Mouse (Mus musculus) E14TG2a.4 (cell line): Measurements from ENCODE around the gene U2af1l4.

Experiments used
- H3K27me3 ChIP-seq: 2 replicates; pipeline ENCODE4 v1.6.1; 2014; ENCODE audit warnings: low read length, control low read depth; ENCODE audit not compliant: insufficient read depth
- H3K36me3 ChIP-seq: 2 replicates; pipeline ENCODE4 v1.6.1; 2014; ENCODE audit warnings: low read length, control low read depth; ENCODE audit not compliant: insufficient read depth
- H3K4me1 ChIP-seq: replicated peaks from 2 replicates; pipeline ENCODE4 v1.6.1; 2014; ENCODE audit warnings: low read depth, low read length, control low read depth
- H3K4me3 ChIP-seq: replicated peaks from 2 replicates; pipeline ENCODE4 v1.5.1; 2014; ENCODE audit warnings: mild to moderate bottlenecking, low read length
- H3K9me3 ChIP-seq: 2 replicates; pipeline ENCODE4 v1.6.1; 2014; ENCODE audit warnings: low read length, control low read depth
- CTCF ChIP-seq: conservative IDR thresholded peaks from 2 replicates; pipeline ENCODE4 v1.5.1; 2014; ENCODE audit warnings: low read length
- NANOG ChIP-seq: IDR thresholded peaks from 2 replicates; pipeline ENCODE4 v1.6.1; 2014; ENCODE audit warnings: borderline replicate concordance, low read length, mixed read lengths
- POU5F1 ChIP-seq: IDR thresholded peaks from 2 replicates; pipeline ENCODE4 v1.6.1; 2014; ENCODE audit warnings: low read length, borderline replicate concordance

U2af1l4 gene

DNA sequence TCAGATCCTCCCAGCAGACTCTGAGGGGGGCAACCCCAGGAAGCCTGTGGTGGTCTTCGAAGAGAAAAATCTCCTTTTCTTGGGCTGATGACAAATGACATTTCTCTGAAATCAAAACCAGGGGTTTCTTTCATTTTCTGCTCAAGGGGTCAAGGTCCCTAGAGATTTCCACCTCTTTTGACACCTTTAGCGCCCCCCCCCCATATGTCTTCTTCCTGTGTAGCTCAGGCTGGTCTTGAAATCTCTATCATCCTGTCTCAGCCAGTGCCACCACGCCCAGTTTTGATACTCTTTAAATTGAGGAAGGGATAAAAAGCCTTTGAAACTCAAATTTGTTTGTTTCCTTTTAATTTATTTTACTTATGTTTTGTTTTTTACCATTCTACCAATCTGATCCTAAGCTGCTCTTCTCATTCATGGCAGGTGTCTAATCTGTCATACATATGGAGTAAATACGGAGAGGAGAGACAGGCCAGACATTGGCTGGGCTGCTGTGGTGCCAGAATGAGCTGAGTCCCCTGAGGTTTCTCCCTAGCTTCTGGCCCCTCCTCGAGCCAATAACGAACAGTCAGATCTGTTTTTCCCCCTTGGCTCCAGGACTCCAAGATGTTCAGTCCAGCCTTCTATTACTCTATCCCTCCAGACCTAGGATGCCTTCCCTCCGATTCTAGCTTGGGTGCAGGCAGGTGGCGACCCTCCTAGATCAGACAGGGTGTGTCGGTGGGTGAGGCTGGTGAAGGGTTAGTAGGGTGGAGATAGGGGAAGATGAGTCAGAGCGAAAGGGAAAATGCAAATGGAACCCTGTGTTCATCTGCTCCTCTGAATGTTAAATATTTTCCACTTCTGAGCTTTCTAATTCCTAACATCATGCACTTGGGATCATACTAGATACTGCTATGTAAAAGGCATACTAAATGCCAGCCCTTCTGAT, 30.7 kb downstream of the U2af1l4 start:
- TF ChIP-seq NANOG (no peak), POU5F1 (no peak), CTCF (no peak)
- peaks cover 6% of the 10 kb centered on the region for H3K27me3 ChIP-seq
- H3K9me3 ChIP-seq = no peaks in the 10 kb centered on the region
- H3K4me1 ChIP-seq = peaks cover 75% of the 10 kb centered on the region
- H3K36me3 ChIP-seq = peaks cover 12% of the 10 kb centered on the region; the same call in 1 of the 2 replicates
- 0 out of 2 replicates have a peak overlapping the region, but pooled peaks have one; percentile 37 for H3K4me3 ChIP-seq

DNA sequence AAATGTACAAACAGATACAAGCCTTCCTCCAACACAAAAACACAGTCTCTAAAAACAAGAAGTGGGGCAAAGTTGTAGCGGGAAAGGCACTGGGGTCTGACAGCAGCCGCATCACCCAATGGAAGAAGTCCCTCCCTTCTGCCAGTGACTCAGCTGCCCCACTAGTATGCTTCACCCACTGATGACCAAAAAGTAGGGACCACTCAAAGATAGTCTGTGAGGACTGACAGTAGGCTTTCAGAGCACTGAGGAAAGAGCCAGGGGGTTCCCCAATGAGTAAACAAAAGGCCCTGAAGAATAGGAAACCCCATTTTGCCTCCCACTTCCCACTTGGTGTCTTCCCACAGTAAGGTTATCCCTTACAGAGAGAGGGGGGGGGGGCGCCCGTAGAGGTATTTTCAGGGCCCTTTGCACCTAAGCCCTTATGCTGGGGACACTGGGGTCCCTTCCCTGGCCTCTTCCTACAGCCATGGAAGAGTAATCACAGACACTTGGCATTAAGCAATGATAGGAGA, 31.5 kb downstream of the U2af1l4 start:
- Histone ChIP-seq H3K4me3 (0 out of 2 replicates have a peak overlapping the region, but pooled peaks have one; percentile 20), H3K36me3 (peaks cover 12% of the 10 kb centered on the region; the same call in 1 of the 2 replicates), H3K27me3 (peaks cover 6% of the 10 kb centered on the region), H3K4me1 (peaks cover 82% of the 10 kb centered on the region), H3K9me3 (no peaks in the 10 kb centered on the region)
- no peak for TF ChIP-seq NANOG
- no peak for TF ChIP-seq CTCF
- TF ChIP-seq POU5F1 = no peak

DNA sequence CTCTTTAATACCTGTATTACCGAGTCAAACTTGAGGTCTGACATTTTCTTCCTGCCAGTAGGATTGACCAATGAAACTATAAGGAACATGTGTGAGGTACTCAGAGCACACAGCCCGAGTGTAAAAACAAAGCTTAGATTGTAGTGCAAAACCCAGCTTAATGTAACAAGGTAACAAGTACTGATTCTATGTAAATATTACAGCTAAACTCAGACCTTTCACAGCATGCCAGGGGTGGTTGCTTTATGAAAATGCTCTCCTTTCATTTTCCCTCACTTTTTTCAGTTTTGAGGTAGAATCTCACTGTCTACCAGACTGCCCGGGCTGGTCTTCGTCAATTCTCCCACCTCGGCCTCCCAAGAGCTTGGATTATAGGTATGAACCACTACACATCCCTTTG, 33.0 kb downstream of the U2af1l4 start:
- Histone ChIP-seq H3K36me3 (0 out of 2 replicates have a peak, but pooled peaks cover 3% of the 10 kb centered on the region), H3K27me3 (peaks cover 6% of the 10 kb centered on the region), H3K4me3 (no peak overlapping the region), H3K9me3 (no peaks in the 10 kb centered on the region), H3K4me1 (peaks cover 80% of the 10 kb centered on the region)
- TF ChIP-seq POU5F1 (no peak), CTCF (no peak)

DNA sequence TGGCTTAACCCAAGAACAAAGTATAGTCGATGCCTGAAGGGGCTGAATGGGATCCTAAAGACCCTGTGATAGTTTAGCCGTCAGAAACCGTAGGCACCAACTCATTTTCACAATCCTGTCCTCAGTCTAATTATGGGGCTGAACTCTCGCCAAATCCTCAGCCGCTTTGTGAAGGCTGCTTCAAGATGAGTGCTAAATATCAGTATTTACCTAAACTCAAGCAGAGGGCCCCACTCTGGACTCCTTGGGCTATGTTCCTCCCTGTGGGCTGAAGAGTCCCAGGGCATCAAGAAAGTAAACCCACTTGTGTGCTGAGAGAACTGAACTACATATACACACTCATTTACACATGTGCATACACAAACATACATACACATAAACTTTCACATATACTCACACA, 33.7 kb downstream of the U2af1l4 start:
- Histone ChIP-seq H3K4me3 (no peak overlapping the region), H3K4me1 (peaks cover 80% of the 10 kb centered on the region), H3K27me3 (peaks cover 6% of the 10 kb centered on the region), H3K36me3 (no peaks in the 10 kb centered on the region), H3K9me3 (no peaks in the 10 kb centered on the region)
- TF ChIP-seq NANOG (no peak), CTCF (no peak), POU5F1 (no peak)

DNA sequence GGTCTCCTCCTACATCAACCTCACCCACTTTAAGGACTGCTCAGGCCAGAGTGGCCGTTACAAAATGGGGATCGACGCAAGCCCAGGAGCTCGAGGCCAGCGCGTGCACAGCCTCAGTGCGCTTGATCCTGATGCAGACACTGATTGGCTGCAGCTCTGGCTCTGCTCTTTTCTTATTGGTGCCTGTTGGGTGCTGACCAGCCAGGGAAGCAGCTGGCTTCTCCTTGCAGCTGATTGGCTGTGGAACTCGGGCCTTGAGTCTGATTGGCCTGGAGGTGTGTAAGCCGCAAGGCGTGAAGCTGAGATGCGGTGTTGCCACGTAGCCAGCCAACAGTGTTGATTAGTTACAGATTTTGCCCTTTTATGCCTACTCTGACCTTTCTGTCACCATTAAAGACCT, 35.7 kb downstream of the U2af1l4 start, which contains the start of gene Zbtb32:
Zbtb32 (minus strand) TSS at position 124 of the 400 bp plus-strand sequence.
- H3K4me3 ChIP-seq = peak within 1 kb of the TSS; percentile 65
- H3K27me3 ChIP-seq = peaks cover 6% of the 10 kb centered on the region
- H3K4me1 ChIP-seq = peaks cover 80% of the 10 kb centered on the region
- TF ChIP-seq CTCF = no peak
- no peak for TF ChIP-seq NANOG
- no peak for TF ChIP-seq POU5F1
- H3K36me3 ChIP-seq = no peaks in the 10 kb centered on the region
- H3K9me3 ChIP-seq = no peaks in the 10 kb centered on the region

DNA sequence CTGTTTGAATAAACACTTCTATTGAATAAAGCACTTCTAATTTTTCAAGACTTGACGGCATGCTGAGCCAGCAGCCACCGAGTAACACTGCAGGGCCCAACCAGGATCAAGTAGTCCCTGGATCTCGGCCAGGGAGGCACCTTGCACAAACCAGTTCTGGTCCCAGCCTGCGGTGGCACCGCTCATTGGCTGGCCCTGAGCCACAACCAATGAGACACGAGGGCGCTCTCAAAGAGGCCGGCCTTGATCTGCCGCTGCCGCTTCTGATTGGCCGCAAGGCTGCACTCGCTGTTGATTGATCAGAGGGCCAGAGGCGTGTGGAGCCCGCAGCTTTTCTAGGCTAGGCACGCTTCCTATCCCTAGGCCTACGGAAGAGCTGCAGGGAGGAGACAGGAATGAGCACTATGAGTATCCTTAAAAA, 36.8 kb downstream of the U2af1l4 start:
- TF ChIP-seq POU5F1 = no peak
- no peak for TF ChIP-seq CTCF
- TF ChIP-seq NANOG = no peak
- peak overlapping the region; percentile 65 for H3K4me3 ChIP-seq
- H3K36me3 ChIP-seq = no peaks in the 10 kb centered on the region
- peaks cover 6% of the 10 kb centered on the region for H3K27me3 ChIP-seq
- H3K4me1 ChIP-seq = peaks cover 80% of the 10 kb centered on the region
- no peaks in the 10 kb centered on the region for H3K9me3 ChIP-seq

DNA sequence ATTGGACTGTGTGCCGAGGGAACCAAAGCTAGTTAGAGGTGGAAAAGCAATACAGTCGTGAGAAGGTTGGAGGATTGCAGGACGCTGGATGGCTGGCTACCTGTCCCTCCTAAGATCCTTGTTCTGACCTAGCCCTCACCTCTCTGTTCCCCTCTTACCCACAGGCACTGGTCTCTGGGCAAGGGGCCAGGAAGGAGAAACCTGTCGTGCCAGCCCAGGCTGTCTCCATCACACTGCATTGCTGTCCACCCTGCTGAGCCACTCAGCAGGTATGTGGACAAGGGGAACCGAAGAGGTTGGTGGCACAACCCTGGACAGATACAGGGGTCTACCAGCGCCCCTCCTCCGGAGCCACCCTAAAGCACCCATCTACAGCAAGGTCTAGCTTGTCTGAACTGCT, 37.5 kb downstream of the U2af1l4 start:
- Histone ChIP-seq H3K4me3 (peak overlapping the region; percentile 49), H3K4me1 (peaks cover 80% of the 10 kb centered on the region), H3K9me3 (no peaks in the 10 kb centered on the region), H3K36me3 (no peaks in the 10 kb centered on the region; the same call in 1 of the 2 replicates), H3K27me3 (peaks cover 6% of the 10 kb centered on the region)
- TF ChIP-seq POU5F1 (no peak), CTCF (no peak), NANOG (no peak)

DNA sequence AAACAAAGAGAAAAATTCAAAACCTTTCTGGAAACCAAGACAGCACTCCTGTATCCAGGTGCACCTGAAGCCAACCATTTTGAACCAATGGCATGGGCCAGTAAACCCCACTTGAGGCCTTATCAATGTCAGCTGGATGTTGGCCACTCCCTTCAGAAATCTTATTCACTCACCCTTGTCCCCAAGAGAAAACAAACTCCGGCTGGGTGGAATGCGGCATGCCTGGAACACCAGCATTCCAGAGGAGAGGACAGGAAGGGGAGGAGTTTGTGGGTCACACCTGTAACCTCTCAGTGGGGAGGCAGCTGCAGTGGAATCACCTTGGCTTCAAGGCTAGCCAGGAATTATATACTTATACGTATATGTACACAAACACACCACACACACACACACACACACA, 39.5 kb downstream of the U2af1l4 start:
- peaks cover 97% of the 10 kb centered on the region for H3K4me1 ChIP-seq
- no peaks in the 10 kb centered on the region for H3K9me3 ChIP-seq
- H3K4me3 ChIP-seq = peak overlapping the region; percentile 46
- H3K36me3 ChIP-seq = no peaks in the 10 kb centered on the region; the same call in 1 of the 2 replicates
- TF ChIP-seq NANOG (no peak), CTCF (no peak), POU5F1 (no peak)
- H3K27me3 ChIP-seq = peaks cover 6% of the 10 kb centered on the region
